Mouse (Mus musculus) bone marrow, adult 2 months (tissue): ENCODE results near the gene Flt3l. TPM values are rescaled to one million over a fixed set of nuclear protein-coding genes. Genes with fewer than 3 reads are reported as not detected.

Source experiments
- H3K27ac ChIP-seq: fragments of 200-500 bp; 2 replicates; pipeline ENCODE4 v1.5.1; 2012; ENCODE audit warnings: low read depth, mild to moderate bottlenecking, control low read depth, inconsistent platforms, low read length; ENCODE audit not compliant: control insufficient read depth, poor library complexity, insufficient read depth
- H3K4me1 ChIP-seq: fragments of 200-500 bp; 2 replicates; pipeline ENCODE4 v1.6.1; 2011; ENCODE audit warnings: low read length; ENCODE audit not compliant: control insufficient read depth, insufficient read depth
- H3K4me3 ChIP-seq: fragments of 200-500 bp; replicated peaks from 2 replicates; pipeline ENCODE3; 2011; ENCODE audit warnings: mild to moderate bottlenecking, low read depth, low read length, control low read depth; ENCODE audit not compliant: control insufficient read depth
- CTCF ChIP-seq: fragments of 200-500 bp; IDR thresholded peaks from 2 replicates; pipeline ENCODE4 v1.5.1; 2011; ENCODE audit warnings: low read length, control low read depth; ENCODE audit not compliant: control insufficient read depth, insufficient read depth
- POLR2A ChIP-seq: fragments of 200-500 bp; IDR thresholded peaks from 2 replicates; pipeline ENCODE4 v1.6.1; 2011; ENCODE audit warnings: low read depth, mild to moderate bottlenecking, control low read depth, low read length, borderline replicate concordance; ENCODE audit not compliant: control insufficient read depth
- WGBS: fragments of 180-500 bp; shearing (Covaris S2); methylation state at CpG from one replicate; pipeline ENCODE4 v1.1.7; 2018; 5-methylcytosine and 5-hydroxymethylcytosine counted together
- polyA plus RNA-seq: library from polyadenylated mRNA; stranded (reverse); fragments of >200 nt; gene quantifications from 2 replicates; pipeline ENCODE4 v1.2.4, GENCODE M21; 2011; ENCODE audit warnings: low replicate concordance; ENCODE audit not compliant: missing spikeins, insufficient read depth, insufficient read length

Gene Flt3l
- polyA plus RNA-seq, 1 experiment, result 85.0 TPM

- TF ChIP-seq CTCF (no peak), POLR2A (no peak)
- 78% methylated on average over 5 of the region's 5 CpGs for WGBS
- no peak overlapping the region for H3K4me3 ChIP-seq
- peaks cover 2% of the 10 kb centered on the region; the same call in 1 of the 2 replicates for H3K4me1 ChIP-seq
- no peak overlapping the region for H3K27ac ChIP-seq
Measured at GRCm38 (mm10) chr7:45141914-45142313, 5.7 kb upstream of the Flt3l start.

DNA sequence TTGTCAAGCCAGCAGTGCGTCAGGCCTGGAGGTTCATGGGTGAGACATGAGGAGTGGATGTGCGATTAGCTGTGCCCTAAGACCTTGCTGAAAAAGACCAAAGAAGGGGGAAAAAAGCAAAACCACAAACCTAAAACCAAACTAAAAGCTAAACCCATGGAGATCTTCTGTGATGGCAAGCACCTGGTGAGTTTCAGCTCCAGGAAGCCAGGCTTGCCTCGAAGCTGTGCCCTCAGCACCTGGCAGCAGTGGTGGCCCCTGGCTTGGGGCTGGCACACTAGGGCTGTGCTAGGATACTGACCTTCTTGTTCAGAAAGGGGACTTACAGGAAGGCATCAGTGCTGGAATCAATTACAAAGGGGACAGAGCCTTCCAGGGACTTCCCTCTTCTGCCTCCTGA lies 5.1 kb upstream of the Flt3l start:
- H3K4me3 ChIP-seq, result no peak overlapping the region
- peaks cover 2% of the 10 kb centered on the region; the same call in 1 of the 2 replicates for H3K4me1 ChIP-seq
- H3K27ac ChIP-seq, result no peak overlapping the region
- 71% methylated on average over 3 of the region's 3 CpGs for whole genome bisulfite sequencing
- no peak for TF ChIP-seq POLR2A
- no peak for TF ChIP-seq CTCF

GRCm38 (mm10) chr7:45139904-45140723 lies 3.9 kb upstream of the Flt3l start:
- WGBS, result 70% methylated on average over 8 of the region's 8 CpGs
- Histone ChIP-seq H3K4me3 (no peak overlapping the region), H3K4me1 (peaks cover 5% of the 10 kb centered on the region; the same call in 1 of the 2 replicates), H3K27ac (no peak overlapping the region)
- TF ChIP-seq POLR2A (no peak), CTCF (no peak)

GRCm38 (mm10) chr7:45138403-45138802 lies 2.2 kb upstream of the Flt3l start:
- Histone ChIP-seq H3K27ac (no peak overlapping the region), H3K4me3 (no peak overlapping the region), H3K4me1 (peaks cover 5% of the 10 kb centered on the region; the same call in 1 of the 2 replicates)
- WGBS, result 64% methylated on average over 1 of the region's 1 CpGs
- no peak for TF ChIP-seq CTCF
- no peak for TF ChIP-seq POLR2A

DNA sequence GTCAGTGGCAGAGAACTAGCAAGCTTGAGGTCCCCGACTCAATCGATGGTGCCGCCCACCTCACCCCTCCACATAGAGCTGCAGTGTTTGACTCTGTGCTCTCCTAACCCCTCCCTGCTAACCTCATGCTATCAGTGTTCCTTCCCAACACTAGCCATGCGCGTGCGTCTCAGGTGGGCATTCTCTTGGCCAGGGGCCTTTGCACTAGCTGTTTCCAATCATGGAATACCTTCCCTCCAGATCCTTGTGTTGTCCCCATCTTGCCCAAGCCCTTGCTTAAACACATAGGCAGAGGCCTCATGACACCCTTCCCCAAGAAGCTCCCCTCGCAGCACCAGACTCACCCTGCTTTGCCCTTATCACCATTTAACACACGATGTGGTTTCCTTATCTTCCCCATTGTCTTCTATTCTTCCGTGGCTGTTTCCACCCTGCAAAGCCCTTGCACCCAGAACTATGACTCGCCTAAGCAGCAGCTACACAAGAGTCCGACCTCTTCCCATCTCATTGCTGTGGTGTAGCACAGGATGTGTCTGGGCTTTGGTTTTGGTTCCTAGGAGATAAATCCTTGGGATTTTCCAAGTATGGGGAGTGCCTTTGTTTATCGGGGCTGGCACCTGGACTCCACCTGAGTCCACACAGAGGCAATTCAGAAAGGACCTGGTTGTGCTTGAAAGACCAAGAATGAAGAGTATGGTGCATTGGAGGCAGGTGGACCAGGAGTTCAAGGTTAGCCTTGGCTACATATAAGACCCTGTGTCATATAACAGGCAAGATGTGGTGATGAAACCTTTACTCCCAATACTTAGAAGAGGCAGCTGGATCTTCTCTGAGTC lies 1.2 kb upstream of the Flt3l start:
- Histone ChIP-seq H3K4me3 (no peak overlapping the region), H3K27ac (no peak overlapping the region), H3K4me1 (peaks cover 5% of the 10 kb centered on the region; the same call in 1 of the 2 replicates)
- 12% methylated on average over 12 of the region's 12 CpGs for WGBS
- TF ChIP-seq CTCF (no peak), POLR2A (no peak)

DNA sequence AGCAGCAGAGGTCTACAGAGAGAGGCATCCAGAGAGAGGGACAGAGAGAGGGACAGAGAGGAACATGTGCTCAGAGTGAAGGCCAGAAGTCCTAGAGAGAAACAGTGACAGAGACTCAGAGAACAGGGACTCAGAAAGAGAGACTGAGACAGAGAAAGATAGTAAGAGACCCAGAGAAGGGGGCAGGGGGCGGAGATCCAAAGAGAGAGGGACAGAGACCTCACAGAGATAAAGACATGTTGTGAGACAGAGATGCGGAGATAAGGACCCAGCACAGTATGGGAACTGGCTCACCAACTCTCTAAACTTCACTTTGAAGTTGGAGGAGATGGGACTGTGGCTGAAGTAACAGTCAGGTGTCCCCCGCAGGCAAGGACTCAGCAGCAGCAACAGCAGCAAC lies 862 bp downstream of the Flt3l start:
- peak overlapping the region; percentile 94 for H3K4me3 ChIP-seq
- peaks cover 5% of the 10 kb centered on the region; the same call in 1 of the 2 replicates for H3K4me1 ChIP-seq
- TF ChIP-seq CTCF (no peak), POLR2A (no peak)
- H3K27ac ChIP-seq, result peak overlapping the region; percentile 35
- 58% methylated on average over 3 of the region's 3 CpGs for WGBS

DNA sequence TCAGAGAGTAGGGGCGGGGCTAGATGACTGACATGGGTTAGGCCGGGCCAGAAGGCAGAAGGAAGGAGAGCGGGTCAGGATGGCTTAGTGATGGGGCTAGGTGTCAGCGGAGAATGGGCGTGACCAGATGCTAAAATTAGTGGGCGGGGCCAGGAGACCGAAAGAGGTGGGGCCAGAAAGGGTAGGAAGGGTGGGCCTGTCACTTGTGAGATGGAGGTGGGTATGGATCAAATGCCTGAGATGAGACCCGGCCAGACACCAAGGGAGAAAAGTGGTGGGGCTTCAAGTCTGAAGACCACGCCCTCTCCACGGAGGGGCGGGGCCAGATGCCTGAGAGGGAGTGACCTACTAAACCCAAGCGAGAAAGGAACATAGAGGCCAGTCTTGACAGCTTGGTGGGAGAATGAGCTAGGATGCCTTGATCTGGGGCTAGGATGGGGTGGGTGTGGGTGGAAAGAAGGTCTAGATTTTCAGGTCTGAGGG lies 1.6 kb downstream of the Flt3l start:
- Histone ChIP-seq H3K27ac (no peak overlapping the region), H3K4me3 (no peak overlapping the region), H3K4me1 (peaks cover 5% of the 10 kb centered on the region; the same call in 1 of the 2 replicates)
- WGBS, result 18% methylated on average over 12 of the region's 12 CpGs
- no peak for TF ChIP-seq CTCF
- TF ChIP-seq POLR2A, result no peak
